Mouse (Mus musculus) G1E (cell line): ENCODE measurements around the gene Sh3bp4.

Experiments
- CTCF ChIP-seq: IDR thresholded peaks from 2 replicates; pipeline ENCODE4 v1.5.1; 2012; ENCODE audit warnings: low read depth, low read length, inconsistent platforms, mixed read lengths
- GATA1 ChIP-seq: IDR thresholded peaks from 2 replicates; pipeline ENCODE4 v1.6.1; 2012; ENCODE audit warnings: borderline replicate concordance, low read length, inconsistent platforms, mixed read lengths
- POLR2AphosphoS5 ChIP-seq: IDR thresholded peaks from 2 replicates; pipeline ENCODE4 v1.6.1; 2012; ENCODE audit warnings: low read depth, low read length, inconsistent platforms; ENCODE audit not compliant: insufficient replicate concordance
- TAL1 ChIP-seq: conservative IDR thresholded peaks from 2 replicates; pipeline ENCODE4 v1.6.1; 2012; ENCODE audit warnings: low read depth, low read length, inconsistent platforms, mixed read lengths

GRCm38 (mm10) chr1:89042956-89043355 is 27.3 kb upstream of the Sh3bp4 start:
- no peak for TF ChIP-seq CTCF
- no peak for TF ChIP-seq TAL1
- TF ChIP-seq GATA1: no peak
- no peak for TF ChIP-seq POLR2AphosphoS5
